Mouse (Mus musculus) liver, embryonic 14.5 days (tissue): ENCODE data around the gene Atp1a2.

ENCODE experiments used
- CTCF ChIP-seq: IDR thresholded peaks from 2 replicates; pipeline ENCODE4 v1.5.1; 2016; ENCODE audit warnings: antibody characterized with exemption, low read depth, control low read depth
- EP300 ChIP-seq: IDR thresholded peaks from 2 replicates; pipeline ENCODE4 v1.6.1; 2016; ENCODE audit warnings: antibody characterized with exemption, low read depth

DNA sequence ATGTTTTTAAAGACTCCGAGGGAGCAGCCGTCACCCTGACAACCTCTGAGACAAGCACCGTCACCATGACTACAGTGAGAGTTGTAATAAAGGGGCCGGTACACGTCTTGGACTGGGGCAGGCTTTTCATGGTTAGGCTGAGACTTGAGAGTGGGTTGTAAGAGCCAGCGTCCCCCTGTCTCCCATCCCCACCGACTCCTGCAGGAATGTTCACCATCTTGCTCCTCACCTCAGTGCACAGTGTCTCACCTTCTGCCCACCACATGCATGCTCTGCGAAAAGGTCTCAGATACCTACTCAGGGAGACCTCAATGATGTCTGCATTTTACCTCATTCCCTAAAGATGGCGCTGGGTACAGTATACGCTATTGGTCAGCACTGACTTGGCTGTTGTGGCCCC is 26.1 kb downstream of the Atp1a2 start:
- no peak for TF ChIP-seq EP300
- TF ChIP-seq CTCF = no peak
